Mouse (Mus musculus): ENCODE measurements around the gene Vmac.
A peak's percentile ranks its signal among the peaks of the same experiment; 100 is the strongest.

The Vmac gene

GRCm38 (mm10) chr17:56717363-56718058 is at the start of gene Vmac, which contains the start of gene Ndufa11:
Vmac (minus strand) TSS chr17:56718022.
Ndufa11 (plus strand) TSS chr17:56717767.
- DNase-seq (ENCODE audit: low spot score in 2 of 2): peak; percentile 90 to 97

DNA sequence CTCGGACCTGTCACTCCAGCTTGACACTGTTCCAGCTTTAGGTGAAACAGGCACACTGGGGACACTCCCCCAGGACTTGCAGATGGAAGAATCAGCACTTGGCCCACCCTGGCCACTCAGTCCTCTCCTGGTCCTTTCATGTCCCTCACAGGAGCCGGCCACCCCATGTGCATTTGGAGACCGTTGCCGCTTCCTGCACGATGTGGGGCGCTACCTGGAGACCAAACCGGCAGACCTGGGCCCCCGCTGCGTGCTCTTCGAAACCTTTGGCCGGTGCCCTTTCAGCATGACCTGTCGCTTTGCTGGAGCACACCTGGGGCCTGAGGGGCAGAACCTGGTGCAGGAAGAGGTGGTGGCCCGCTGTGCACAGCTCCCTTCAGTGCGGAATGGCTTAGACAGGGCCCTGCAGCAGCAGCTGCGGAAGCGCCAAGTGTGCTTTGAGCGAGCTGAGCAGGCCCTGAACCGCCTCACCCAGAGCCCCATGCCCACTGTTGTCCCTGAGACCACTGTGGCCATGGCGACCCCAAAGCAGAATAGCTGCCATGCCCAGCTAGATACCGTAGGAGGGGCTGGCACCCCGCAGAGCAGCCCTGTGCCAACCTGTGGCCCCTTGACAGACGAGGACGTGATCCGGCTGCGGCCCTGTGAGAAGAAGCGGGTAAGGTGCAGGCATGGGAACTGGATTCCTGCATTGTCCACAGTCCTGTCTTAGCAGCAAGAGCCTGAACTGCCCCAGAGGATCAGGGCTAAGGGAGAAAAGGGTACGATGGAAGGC is 49.0 kb upstream of the Vmac start:
- no peak for DNase-seq (ENCODE audit: low spot score in 2 of 2)

- no peak for DNase-seq (ENCODE audit: low spot score in 2 of 2)
Observed at GRCm38 (mm10) chr17:56765431-56765830, 47.6 kb upstream of the Vmac start.

DNA sequence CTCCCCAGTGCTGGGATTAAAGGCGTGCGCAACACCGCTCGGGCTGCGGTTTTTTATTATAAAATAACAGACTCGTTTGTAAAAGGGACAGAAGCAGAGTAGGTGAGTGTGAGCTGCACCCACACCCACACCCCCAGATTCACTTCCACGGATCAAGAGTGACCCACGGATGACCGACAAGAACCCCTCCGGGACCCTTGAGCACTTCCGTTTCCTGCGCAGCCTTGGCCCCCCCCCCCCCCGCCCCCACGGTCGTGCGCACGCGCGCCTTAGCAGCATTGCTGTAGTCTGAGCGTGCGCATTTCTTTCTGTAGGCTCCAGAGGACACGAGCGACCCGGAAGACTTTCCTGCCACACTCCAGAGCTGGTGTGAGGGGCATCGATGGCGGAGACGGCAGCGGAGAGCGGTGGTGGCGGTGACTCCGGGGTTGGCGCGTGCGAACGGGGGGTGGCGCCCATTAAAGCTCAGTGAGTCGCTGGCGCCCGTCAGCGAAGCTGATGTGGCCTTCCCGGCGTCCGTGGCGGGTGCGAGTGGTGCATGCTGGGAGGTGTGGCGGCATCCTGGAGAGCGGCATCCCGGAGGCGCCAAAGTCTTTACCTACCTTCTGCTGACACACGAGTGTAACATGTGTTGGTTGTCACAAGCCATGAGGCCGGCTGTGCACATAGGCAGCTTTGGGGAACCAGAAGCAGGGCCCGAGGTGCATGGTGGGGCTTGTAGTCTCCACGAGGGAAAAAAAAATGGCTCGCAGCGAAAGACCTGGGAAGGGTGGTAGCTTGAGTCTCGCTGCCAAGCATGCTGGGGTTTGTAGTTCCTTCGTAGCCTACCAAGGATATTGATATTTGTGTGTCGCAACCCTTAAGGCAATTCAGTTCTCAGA is 46.9 kb upstream of the Vmac start, which contains the start of gene Dus3l:
TSS of gene Dus3l (plus strand) at position 284 of the 881 bp plus-strand sequence.
- peak; percentile 65 to 81 for DNase-seq (ENCODE audit: low spot score in 2 of 2)

DNA sequence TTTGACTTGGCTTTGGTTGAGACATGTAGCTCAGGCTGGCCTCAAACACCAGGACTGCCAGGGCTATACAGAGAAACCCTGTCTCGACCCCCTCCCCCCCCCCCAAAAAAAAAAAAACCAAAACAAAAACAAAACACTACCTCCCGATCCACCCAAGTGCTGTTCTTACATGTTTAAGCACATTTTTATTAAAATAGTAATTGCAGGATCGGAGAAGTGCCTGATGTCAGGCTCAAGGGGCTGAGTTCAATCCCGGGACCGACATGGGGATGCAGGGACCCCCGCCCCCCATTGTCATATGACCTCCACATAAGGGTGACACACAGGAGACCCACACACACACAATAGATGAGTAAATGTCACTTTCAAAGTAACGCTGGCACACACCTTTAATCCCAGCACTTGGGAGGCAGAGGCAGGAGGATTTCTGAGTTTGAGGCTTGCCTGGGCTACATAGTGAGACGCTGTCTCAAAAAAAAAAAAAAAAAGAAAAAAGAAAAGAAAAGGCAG is 46.0 kb upstream of the Vmac start:
- DNase-seq (ENCODE audit: low spot score in 2 of 2): no peak

GRCm38 (mm10) chr17:56762769-56763731 is 45.2 kb upstream of the Vmac start:
- peak in 1 of 2 experiments; percentile 65 for DNase-seq (ENCODE audit: low spot score in 2 of 2)

GRCm38 (mm10) chr17:56761991-56762410 is 44.2 kb upstream of the Vmac start:
- DNase-seq (ENCODE audit: low spot score in 2 of 2): peak; percentile 76 to 86

DNA sequence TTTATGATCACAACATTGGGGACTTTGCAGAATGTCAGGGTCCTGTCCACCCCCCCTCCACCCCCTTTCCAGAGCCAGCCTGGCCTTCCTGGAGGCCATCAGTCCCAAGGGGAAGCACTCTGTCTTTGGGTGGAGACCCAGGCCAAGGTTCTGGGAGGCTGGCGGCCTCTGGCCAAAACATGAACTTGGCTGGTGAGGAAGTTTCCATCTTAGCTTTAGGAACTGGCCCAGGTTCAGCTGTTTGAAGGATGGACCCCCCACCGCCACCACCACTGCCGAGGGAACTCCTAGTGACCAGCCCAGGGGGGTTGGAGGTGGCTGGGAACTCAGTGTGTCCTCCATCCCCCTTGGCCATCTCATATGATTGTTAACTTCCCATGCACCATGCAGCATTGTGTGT is 43.3 kb upstream of the Vmac start:
- DNase-seq (ENCODE audit: low spot score in 2 of 2): no peak

- no peak for DNase-seq (ENCODE audit: low spot score in 2 of 2)
Observed at GRCm38 (mm10) chr17:56759261-56759660, 41.4 kb upstream of the Vmac start.

GRCm38 (mm10) chr17:56758132-56758531 is 40.3 kb upstream of the Vmac start:
- peak in 1 of 2 experiments; percentile 63 for DNase-seq (ENCODE audit: low spot score in 2 of 2)

DNA sequence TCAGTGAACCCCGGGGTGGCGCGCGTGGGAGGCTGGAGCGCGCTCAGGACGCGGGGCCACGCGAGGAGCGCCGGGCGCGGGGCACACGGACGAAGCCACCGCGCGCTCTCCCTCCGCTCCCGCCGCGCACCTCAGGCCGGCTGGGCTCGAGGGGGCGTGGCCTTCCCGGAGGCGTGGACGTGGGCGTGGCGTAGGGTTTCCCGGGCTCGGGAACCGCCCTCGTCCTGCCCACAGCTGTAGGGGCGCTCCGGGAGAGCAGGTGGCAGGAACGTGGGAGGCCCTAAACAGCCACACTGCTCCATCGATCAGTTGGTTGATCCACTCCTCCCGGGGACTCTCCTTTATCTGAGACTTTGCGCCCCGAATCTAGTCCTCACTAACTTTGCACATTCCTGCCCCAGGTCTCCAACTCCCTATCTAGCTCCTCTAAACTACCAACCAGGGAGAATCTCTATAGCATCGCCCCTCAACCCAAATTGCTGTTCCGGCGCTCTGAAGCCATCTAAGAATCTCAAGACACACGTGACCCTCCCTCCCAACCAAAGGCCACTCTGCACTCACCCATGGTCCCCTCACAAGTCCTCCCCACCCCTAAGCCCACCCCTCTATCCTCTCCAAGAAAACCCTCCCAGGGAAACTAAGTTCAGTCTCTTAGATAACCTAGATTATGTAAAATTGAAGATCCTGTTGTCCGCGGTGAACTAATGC is 39.7 kb upstream of the Vmac start, which contains the start of gene Nrtn:
TSS of gene Nrtn (minus strand) at position 115 of the 708 bp plus-strand sequence.
- peak in 1 of 2 experiments; percentile 49 for DNase-seq (ENCODE audit: low spot score in 2 of 2)

- DNase-seq (ENCODE audit: low spot score in 2 of 2): no peak
Observed at GRCm38 (mm10) chr17:56756703-56757399, 39.0 kb upstream of the Vmac start.

DNA sequence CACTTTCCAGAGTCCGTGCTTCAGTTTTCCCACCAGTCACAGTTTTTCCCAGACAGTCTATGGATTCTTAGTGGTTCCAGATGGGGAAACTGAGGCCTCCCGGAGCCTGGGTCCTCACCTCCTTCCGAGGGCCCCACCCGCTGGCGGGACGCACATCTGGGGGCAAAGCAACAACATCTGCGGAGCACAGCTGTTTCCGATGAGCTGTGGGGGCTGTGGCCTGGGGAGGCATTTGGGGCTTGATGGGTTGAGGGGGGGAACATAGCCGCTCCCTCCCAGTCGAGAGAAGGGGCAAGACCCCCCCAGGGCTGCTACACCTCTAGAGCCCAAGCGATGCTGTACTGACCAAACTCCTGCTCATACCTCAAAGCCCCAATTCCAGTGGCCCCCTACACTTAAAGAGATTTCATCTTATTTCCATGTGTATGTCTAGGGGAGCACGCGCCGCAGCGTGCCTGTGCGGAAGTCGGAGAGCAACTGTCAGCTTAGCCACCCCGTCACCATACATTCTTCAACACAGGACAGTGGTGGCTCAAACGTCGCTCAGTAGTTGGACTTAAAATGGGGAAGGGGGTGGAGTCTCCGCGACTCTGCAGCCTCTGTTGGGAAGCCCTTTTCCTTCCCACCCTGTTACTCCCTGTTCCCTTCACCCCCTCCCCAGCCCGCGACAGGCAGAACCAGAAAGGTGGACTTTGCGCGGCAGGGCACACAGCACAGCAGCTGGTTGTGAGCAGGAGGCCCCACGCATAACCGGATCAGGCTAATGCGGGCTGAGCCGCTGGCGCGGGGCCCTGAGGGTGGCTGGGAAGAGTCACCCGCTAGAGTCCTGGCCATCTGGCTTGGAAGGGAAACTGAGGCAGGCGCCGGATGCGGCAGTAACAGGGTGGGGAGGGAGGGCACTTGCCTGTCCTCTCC is 36.7 kb upstream of the Vmac start:
- no peak for DNase-seq (ENCODE audit: low spot score in 2 of 2)

DNA sequence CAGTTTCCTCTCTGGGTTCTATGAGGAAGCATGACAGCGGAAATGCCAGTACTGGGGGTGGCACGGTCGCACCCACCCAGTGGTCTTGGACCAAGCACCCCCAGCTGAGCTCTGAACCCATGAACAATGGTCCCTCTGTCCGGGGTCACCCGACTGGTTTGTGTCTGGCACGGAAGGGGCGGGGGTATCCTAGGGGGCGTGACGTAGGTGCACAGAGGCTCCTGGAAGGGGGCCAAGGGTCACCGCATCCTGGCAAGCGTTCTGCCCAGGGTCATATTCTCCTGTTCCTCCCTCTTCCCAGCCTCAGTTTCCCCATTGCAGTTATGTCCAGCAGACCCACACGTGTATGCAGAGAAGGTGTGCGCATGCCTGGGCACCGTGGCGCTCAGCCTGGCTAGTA is 35.6 kb upstream of the Vmac start:
- no peak for DNase-seq (ENCODE audit: low spot score in 2 of 2)

DNA sequence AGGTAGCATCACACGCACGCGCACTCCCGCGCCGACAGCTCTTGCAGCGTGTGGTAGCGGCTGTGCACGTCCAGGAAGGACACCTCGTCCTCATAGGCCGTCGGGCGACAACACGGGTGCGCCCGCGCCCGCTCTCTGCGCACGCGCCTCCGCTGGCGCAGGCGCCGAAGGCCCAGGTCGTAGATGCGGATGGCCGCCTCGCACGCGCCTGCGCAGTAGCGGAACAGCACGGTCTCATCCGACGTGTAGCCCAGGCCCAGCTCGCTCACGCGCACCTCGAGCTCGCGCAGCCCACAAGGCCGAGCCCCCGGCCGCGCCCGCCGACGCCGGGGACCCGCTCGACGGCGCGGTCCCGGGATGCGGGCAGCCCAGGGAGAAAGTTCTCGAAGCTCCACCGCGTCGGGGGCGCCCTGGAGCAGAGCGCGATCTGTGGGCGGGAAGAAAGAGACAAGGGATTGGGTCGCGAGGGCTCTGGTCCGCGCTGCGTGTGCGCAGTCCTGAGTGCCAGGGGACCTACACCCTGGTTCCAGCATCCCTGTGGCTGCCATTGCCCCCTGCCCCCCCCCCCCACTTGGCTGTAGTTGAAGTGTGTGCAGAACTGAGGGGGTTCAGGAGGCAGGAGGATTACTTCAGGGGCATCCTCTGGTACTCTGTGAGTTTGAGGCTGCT is 33.7 kb upstream of the Vmac start:
- peak in 1 of 2 experiments; percentile 49 for DNase-seq (ENCODE audit: low spot score in 2 of 2)

DNA sequence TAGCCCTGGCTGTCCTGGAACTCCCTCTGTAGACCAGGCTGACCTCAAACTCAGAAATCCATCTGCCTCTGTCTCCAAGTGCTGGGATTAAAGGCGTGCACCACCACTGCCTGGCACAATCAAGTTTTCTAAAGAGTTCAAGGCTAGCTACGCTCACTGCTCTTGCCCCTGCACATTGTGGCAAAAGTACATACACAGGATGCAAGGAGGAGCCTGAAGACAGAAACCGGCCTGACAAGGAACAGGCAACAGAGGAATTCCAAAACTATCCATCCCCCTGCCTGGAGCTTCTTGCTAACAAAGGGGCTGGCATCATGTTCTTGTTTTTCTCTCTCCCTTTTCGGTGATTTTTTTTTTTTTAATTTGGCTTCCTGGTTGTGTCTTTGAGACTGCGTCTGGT is 26.4 kb upstream of the Vmac start:
- DNase-seq (ENCODE audit: low spot score in 2 of 2): no peak

GRCm38 (mm10) chr17:56740788-56741160 is 23.0 kb upstream of the Vmac start:
- no peak for DNase-seq (ENCODE audit: low spot score in 2 of 2)
